Mouse (Mus musculus) lung, postnatal 25 days (tissue): ENCODE measurements around the gene Aatf.

Source experiments
- DNase-seq: peaks from one replicate; pipeline ENCODE4 v3.0.0; 2022; ENCODE audit warnings: low spot score

Aatf gene

DNA sequence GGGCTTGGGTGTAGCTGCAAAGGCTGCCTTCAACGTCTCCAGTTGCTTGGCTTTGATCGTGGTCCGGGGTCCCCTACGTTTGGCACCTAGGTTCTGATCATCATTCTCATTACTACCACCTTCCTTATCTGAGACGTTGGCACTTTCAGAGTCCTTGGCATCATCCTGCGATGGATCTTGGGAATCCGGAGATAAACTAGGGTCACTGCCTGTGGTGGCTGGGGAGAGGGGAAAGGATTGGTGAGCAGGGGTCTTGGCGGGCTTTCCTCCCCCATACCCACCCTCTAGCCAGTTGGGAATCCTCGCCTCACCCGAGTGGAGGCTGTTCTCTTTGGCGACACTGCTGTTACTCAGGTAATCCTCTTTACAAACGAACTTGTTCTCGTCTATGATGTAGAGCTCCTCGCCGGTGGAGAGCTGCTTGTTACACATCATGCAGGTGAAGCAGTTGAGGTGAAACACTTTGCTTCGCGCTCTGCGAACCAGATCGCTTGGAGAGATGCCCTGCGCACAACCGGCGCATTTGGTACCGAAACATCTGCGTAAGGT lies 8.5 kb upstream of the Aatf start:
- no peak for DNase-seq

DNA sequence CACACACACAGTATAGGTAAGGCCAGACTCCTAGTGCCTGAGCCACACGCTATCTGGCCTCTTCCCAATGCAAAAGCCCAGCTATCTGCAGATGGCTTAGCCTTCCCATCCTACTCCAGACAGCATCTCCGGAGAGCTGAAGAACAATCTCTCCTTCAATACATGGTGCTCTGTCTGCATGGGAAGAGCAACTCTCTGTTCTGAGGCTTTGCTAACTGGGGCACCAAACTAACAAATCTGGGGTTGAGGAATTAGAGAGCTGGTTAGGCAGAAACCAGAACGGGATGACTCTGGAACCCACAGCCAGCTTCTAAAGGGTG lies 7.7 kb upstream of the Aatf start:
- no peak for DNase-seq

DNA sequence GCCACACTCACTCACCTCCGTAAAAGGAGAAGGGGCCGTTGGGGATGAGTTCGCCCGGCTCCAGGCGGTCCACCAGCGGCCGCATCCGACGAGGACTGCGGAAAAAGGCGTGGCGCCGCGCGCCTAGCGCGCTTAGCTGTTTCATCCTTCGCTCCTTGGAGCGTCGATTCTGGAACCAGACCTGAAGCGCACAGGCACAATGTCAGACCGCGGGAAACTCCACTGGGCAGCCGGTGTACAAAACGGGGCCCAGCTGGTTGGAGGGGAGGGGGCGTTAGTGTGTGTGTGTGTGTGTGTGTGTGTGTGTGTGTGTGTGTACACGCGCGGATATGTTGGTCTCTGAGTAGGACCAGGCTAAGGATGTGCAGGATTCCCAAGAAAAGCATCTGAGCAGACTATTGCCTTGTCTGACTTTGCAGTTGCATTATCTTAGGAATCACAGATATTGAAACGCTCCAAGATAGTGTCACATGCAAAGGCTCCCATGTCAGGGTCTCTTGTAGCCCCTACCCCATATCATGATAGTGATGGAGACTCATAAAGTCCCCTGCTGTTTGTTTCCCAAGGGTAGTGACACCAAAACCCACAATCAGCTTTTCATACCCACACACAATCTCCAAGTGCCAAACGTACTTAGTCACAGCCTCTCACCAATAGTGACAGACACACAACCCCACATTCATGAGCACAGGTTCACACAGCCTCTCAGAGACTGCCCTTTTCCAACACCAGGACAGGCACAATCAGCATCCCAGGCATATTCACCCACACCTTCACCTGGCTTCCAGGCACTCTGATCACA lies 7.1 kb upstream of the Aatf start:
- no peak for DNase-seq

DNA sequence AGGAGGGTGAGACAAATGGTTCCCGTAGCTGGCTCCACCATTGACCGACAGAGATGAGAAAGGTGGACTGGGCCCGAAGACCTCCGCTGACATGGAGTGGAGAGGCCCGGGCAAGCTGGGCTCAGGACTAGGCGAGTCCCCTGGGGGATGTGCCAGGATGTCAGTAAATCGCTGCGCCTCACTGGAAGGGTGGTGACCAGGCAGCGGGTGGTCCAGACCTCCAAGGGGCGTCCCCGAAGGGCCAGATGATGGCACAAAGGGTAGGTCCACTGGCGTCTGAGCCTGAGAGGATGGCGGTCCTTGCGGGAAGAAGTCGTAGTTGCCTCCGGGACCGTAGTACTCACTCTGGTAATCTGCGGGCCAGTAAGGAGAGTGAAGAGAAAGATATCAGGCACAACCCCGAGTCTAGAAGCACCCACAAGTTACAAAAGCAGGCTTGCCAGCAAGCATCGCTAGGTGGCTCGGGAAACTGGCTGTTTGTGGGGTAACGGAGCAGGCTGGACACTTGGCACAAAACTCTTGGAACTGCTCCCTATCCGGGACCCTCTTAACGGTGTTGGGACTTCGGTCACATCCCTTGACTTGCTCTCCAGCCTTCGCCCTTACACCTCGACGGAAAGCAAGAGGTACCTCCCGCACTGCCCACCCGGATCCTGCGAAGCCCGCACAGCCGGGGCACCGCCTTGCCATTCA lies 6.4 kb upstream of the Aatf start:
- DNase-seq = no peak

DNA sequence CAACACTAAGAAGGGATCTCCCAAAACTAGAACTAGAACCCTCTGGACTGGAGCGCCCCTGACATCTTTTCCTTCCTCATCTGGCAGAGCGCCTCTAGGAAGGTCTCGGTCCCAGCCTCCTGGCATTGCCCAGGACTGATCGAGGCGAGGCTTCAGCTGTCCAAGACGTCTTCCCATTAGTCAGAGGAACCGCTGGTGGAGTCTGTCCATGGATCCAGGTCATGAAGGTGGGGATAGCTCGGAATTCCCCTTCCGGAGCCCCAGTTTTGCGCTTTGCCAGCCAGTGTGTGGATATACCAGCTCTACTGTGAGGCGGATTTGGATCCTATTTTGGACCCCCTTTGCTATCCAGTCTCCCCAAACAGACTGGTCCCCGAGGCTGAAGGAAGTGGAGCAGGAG lies 5.7 kb upstream of the Aatf start:
- DNase-seq = no peak

DNA sequence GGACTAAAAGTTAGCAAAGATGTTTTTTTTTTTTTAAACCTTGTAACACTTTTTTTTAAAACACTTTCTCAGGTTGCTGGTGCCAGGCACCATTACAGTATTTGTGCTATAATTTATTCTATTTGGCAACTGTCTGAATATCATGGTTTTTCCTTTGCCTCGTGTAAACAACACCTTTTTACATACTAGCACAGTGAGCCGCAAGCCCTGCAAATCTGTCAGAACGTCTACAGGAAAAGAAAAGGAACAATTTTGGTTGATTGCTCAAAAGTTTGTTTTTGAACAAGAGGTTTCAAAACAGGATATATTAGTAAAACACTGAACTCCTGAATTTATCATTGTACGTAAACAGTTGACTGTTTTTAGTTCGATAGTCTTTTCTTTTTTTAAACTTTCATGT lies 4.9 kb upstream of the Aatf start:
- DNase-seq = no peak

DNA sequence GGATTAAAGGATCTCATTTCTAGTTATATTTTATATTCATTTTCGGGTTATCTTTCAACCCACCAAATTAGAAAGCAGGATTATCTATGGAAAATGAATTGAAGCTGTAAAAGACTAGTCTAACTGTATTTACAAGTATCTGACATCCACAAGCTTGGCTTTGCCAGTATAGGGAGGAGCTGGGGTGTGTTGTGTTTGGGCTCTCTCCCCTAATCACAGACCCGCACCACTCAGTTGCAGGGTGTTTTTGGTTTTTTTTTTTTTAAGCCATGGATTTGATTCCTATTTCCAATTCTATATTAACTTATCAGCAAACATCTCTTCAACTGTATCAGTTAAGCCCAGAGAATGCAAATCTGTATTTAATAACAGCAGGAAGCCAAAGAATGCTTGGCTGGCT lies 4.1 kb upstream of the Aatf start:
- DNase-seq = no peak

DNA sequence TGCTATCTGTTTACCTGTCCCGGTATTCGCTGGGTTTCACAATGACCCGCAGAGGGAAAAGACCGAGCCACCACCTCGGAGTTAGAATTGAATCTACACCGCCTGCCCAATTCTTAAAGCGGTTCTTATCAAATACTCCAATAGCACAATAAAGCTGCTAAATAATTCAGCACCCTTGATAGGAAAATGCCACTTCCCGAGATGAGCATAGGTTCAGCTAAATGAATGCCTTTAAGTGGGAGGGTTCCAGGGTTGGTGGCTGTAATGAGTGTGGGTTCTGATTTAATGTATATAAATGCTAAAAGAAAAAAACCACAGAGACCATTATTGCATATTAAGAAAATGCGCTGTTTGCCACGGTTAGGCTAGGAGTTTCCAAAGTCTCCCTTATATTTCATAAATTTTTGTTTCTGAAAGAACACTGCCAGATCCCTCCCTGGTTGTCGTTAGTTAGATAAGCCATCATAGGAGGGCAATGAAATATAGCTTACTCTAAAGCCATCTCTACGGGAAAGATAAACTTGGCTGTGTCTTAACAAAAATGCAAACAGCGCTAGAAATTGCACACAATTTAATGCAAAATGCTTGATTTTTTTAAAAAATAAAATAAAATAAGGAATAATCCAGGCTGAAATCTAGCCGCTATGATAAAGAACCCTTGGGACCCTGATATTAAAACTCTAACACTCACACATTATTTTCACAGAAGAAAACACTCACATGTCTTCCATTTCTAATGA lies 3.3 kb upstream of the Aatf start:
- DNase-seq = no peak

DNA sequence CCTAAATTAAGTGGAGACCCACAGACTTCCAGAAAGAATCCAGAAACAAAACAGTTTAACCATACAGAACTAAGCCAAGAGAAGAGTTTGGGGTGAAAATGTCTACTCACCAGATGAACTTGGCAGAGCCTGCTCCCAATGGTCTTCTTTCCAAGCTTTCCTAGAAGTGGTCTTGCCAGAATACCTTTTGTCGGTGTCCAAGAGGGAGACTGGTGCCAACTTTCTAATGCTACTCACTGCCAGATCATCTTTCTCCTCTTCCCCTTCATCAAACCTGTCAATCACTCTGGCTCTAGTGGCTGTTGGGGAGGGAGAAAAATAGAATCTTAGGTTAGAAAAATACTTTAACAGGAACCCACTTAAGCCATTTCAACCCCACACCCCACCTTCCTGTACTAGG lies 1.3 kb downstream of the Aatf start:
- DNase-seq = no peak

DNA sequence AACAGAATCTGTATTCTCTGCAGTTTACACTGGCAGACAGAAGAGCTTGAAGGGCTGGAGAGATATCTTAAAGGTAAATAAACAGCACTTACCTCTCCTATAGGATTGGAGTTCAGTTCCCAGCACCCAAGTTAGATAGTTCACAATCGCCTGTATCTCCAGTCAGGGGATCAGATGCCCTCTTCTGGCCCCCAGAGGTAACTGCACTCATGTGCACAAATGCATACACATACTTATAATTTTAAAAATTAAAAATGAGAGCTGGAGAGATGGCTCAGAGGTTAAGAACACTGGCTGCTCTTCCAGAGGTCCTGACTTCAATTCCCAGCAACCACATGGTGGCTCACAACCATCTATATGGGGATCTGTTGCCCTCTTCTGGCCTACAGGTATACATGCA lies 9.0 kb downstream of the Aatf start:
- no peak for DNase-seq

DNA sequence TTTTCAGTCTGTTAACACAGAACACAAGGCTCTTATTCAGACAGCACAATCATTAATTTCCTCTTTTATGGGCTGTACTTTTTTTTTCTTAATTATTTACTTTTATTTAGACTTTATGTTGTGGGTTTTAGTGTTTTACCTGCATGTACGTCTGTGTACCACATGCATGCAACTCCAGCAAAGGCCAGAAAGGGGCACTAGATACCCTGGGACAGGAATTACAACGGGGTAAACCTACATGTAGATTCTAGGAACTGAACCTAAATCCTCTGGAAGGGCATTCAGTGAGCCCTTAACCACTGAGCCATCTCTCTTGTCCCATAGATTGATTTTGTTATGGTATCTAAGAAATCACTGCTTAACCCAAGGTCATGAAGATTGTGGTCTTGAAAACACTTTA lies 15.4 kb downstream of the Aatf start:
- DNase-seq = no peak

DNA sequence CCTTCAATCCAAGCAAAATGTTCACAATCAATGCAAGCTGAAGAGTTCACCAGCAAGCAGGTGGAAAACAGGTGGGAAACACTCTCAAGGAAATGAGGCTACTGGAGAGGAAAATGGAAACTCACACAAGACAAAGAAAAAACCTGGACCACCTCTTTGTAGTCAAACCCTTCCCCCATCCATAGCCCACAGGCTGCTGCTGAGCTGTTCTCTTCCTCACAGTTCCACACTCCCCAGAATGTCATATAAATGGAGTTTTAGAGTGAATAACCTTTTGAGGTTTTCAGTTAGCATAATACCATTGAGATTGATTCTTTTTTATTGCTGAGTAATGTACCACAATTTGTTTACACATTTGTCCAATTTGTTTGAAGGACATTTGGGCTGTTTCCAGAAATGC lies 16.4 kb downstream of the Aatf start:
- no peak for DNase-seq

DNA sequence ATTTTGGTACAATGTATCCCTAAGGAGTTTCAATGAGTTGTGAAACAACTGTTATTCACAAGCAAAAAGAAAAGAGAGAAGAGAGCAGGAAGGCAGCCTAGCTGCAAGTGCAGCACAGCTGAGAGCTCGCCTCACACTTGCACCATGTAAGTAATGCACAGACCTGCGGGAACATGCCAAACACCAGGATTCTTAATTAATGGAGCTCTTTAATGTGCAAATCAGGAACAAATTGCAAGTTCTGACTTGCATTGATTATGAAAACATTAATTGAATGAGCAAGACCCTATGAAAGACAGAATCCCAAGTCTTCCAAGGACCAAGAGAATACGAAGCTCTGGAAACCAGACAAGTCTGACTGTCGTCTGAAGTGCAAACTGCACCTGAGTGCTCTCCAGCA lies 17.5 kb downstream of the Aatf start:
- DNase-seq = no peak

DNA sequence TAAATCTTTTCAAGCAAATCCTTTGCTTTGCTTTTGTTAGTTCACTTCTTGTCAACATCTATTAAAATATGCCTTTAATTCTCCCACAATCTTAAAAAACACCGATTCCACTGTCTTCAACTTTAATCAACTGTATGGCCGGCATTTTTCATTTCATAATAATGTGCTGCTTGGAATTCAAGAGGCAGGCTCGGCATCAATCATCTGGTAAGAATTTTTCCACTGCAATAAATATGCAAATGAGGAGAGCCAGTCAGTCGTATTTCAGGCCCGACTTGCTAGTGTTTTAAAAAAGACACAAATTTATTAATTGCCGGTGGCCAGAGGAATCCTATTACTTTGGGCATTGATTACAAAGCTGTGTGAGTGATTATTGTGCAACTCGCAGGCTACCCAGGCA lies 31.7 kb downstream of the Aatf start:
- DNase-seq = no peak

DNA sequence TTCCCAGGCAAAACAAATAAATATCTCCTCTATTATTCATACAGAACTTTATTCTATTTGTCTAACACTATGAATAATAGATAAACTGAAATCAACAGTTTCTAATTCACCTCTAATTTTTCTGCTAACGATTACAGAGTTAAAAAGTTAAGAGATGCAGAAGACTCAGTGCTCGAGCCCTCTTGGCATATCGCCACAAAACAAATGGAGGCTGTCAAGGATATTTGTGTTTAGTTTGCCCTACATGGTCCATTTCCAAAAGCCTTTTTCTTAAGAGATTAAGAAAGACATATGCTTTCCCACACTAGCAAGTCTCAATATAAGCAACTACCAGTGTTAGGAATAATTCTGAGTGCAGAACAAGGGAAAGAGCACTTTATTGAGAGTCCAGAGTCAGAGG lies 32.9 kb downstream of the Aatf start:
- no peak for DNase-seq

DNA sequence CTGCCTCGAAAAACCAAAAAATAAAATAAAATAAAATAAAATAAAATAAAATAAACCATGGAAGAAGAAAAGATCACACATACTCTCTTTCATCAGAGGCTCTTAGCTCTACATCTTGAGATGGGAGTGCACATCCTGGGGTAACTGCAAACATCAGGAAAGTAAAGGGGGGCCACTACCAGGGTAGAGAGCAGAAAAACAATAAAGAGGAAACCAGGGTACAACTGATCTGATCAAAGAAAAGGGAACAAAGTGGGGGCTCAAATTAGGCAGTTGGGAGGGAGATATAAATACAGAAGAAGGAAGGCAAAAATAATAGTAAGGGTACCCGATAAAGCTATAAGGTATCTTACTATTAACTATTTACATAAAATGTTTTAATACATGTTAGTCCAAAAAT lies 36.7 kb downstream of the Aatf start:
- DNase-seq = no peak

DNA sequence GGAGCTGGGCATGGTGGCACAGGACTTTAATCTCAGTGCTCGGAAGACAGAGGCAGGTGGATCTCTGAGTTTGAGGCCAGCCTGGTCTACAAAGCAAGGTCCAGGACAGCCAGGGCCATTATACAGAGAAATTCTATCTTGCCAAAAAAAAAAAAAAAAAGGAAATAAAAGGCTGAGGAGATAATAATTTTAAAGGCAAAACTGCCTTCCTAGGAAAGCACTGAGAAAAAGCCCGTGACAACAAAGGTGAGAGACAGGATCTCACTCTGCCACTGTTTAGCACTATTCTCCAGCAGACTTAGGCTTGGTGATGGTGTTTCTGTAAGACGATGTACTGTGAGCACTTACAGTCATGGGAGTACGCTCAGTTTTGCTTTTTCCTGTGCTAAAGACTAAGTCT lies 37.3 kb downstream of the Aatf start:
- DNase-seq = no peak

DNA sequence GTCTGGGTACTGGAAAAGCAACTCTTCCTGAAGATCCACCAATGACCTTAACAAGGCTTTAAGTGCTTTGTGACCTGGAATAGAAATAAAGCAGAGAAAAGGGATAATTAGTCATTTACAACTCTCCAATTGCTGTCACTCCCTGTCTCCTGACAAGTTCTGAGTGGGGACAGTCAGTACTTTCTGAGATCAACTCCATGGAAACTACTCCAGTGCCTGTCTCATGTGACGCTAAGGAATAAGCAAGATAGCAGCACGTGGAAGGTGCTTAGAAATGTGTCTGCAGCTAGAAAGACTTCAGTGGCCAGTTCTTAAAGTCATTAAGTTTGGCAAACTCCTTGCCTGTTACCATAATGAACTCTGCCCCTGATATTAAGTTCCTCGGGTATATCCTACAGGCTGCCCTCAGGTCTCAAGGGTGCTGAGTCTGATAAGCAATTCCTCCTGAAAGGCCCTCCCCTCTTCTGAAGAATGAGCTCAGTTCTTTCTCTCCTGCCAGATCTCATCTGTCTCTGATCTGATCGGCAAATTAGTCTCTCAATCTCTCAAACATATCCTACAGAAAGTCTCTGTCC lies 40.1 kb downstream of the Aatf start:
- DNase-seq = no peak

DNA sequence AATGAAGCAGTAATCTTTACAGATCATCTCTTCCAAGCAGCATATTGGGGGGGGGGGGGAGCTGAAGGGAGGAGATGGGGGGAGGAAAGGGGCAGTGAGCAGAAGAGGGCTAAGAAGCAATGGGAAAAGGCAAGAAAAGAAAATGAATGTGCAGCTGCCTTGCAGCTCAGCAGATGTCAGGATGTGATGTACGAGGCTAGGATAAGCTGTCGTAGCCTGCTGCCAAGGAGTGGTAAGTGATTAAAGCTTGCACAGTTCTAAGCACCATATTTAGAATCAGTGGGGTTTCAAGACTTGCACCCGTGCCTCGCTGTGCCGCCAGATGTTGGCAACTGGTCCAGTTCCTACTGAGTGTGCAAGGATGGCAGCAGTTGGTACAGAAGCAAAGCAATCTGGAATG lies 48.8 kb downstream of the Aatf start:
- DNase-seq = no peak

DNA sequence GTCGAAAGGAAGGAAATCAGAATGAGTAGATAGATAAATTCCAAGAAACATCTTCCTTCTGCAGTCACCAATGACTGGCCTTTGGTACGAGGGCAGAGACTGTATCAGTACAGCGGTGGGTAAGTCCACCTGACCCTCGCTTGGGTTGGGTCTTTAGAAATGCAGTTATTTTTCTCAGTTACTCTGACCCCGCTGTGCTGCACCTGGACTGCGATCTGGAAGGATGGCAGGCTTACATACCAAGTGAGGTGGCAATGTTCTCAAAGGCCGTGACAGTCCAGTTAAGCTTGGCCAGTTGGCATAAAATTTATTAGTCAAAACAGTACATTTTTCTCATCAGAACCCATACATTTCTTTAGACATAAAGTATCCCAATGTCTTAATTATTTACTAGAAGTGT lies 59.4 kb downstream of the Aatf start:
- DNase-seq = no peak

DNA sequence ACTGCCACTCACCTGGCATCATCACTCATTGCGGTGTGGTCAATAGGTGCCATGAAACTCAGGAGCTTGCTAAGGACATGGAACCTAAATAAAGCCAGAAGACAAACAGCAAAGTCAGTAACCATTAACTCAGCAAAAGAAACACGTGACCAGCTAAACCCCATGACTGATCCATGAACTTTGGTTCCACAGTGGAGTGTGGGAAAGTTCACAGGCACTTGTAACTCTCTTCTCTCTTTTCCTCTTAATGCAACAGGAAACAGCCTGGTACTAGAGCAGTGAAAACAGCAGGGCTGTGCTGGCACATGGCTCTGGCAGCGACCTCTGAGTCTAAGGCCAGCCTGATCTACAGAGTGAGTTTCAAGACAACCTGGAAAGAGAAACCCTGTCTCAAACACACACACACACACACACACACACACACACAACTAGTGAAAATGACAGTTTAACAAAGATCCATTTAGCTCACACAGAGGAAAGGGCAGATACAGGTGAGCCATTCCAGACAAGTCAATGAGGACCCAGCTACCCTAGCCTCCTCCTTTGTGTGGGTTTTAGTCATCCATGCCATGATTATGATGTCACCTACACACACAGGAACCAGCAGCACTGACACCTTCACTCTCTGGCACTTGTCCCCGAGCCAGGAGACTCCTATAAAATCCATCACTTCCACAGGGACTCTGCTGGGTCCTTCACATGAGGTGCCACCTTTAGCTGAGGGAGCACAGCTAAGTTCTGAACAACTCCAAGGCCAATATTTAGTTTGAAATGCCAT lies 70.6 kb downstream of the Aatf start:
- DNase-seq = no peak

DNA sequence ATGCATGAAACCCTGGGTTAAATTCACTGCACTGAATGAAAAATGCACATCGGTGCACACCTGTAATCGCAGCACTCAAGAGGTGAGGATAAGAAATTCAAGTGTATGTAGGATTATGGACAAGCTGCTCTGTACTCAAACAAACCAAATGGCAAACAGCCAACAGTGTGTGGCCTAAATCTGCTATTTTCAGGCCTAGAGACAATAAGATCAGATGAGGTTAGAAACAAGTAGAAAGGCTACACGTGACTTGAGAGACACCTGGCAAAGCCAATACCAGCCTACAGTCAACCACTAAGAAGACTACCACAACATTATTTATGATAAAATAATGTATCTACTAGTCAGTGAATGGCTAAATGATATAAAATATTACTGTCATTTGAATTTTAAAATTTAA lies 72.9 kb downstream of the Aatf start:
- DNase-seq = no peak
